Mouse (Mus musculus) neural tube, embryonic 12.5 days (tissue): Measurements from ENCODE around the gene Prkcq. TPM values are rescaled to one million over a fixed set of nuclear protein-coding genes. Genes with fewer than 3 reads are reported as not detected.
A peak's percentile ranks its signal among the peaks of the same experiment; 100 is the strongest.

Experiments used
- ATAC-seq: fragments of 200-750 bp; cut with Nextera tagmentation; 2 replicates; pipeline ENCODE4 v1.8.0; 2017; ENCODE audit warnings: low read depth, mild to moderate bottlenecking, moderate TSS enrichment, moderate library complexity; ENCODE audit not compliant: low FRiP score
- H3K27ac ChIP-seq: fragments of 300-500 bp; sonication (generic); 2 replicates; pipeline ENCODE4 v1.5.1; 2016
- H3K27me3 ChIP-seq: fragments of 300-500 bp; sonication (generic); replicated peaks from 2 replicates; pipeline ENCODE4 v1.6.1; 2016; ENCODE audit warnings: mild to moderate bottlenecking
- H3K36me3 ChIP-seq: fragments of 300-500 bp; sonication (generic); 2 replicates; pipeline ENCODE4 v1.6.1; 2016; ENCODE audit warnings: mild to moderate bottlenecking
- H3K4me1 ChIP-seq: fragments of 300-500 bp; sonication (generic); 2 replicates; pipeline ENCODE4 v1.6.1; 2016
- H3K4me2 ChIP-seq: fragments of 300-500 bp; sonication (generic); replicated peaks from 2 replicates; pipeline ENCODE4 v1.6.1; 2016; ENCODE audit warnings: mild to moderate bottlenecking
- H3K4me3 ChIP-seq: fragments of 300-500 bp; sonication (generic); 2 replicates; pipeline ENCODE4 v1.5.1; 2016
- H3K9ac ChIP-seq: fragments of 300-500 bp; sonication (generic); 2 replicates; pipeline ENCODE4 v1.6.1; 2016; ENCODE audit warnings: mild to moderate bottlenecking
- H3K9me3 ChIP-seq: fragments of 300-500 bp; sonication (generic); 2 replicates; pipeline ENCODE4 v1.6.1; 2016; ENCODE audit warnings: mild to moderate bottlenecking
- WGBS: fragments of 180-500 bp; shearing (Covaris S2); methylation state at CpG from one replicate; pipeline ENCODE4 v1.1.7; 2016; 5-methylcytosine and 5-hydroxymethylcytosine counted together
- polyA plus RNA-seq: library from polyadenylated mRNA; unstranded; fragments of >200 nt; fragmentation: Nextera tagmentation; extraction: Ambion mirVana; gene quantifications from 2 replicates; pipeline ENCODE4 v1.2.1, GENCODE M21; 2016

Prkcq gene
- polyA plus RNA-seq, 1 experiment from 2014 or later = 2.8 TPM

DNA sequence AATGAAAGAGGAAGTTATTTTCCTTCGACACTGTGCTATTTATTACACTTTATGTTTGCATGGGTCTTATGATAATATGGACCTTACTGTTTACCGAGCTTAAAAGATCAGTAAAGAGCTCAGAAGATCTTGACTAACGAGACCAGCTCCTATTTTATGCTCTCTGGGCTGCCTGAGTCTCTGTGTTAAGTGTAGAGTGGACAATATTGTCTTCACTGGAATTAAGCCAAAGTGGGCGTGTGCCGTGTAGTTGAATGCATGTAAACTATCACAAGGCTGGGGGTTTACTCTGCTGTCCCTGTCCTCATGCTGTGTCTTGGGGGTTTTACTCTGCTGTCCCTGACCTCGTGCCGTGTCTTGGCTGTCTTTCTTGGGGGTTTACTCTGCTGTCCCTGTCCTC lies 107.1 kb downstream of the Prkcq start:
- Histone ChIP-seq H3K4me1 (no peaks in the 10 kb centered on the region), H3K9ac (no peak overlapping the region), H3K4me3 (no peak overlapping the region), H3K9me3 (no peaks in the 10 kb centered on the region), H3K4me2 (no peak overlapping the region), H3K27ac (no peak overlapping the region), H3K36me3 (no peaks in the 10 kb centered on the region), H3K27me3 (no peaks in the 10 kb centered on the region)
- 84% methylated on average over 7 of the region's 7 CpGs for WGBS
- ATAC-seq = no peak

DNA sequence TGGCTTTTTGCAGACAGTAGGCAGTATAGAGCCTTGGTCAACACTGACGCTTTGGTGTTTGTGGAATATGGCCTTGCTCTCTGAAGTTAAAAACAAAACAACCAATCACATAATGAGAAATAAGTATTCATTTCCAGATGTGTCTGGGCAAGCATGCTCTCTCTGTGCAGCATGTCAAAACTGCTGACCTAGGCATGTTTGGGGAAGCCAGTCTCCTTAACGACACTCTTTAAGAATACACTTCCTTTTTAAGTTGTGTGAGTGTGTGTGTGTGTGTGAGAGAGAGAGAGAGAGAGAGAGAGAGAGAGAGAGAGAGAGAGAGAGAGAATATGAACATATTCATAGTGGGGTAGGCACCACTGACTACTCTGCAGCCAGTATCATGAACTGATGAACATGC lies 108.3 kb downstream of the Prkcq start:
- H3K9ac ChIP-seq = no peak overlapping the region
- no peak overlapping the region for H3K4me2 ChIP-seq
- no peak for ATAC-seq
- no peaks in the 10 kb centered on the region for H3K9me3 ChIP-seq
- H3K27me3 ChIP-seq = no peaks in the 10 kb centered on the region
- no peak overlapping the region for H3K27ac ChIP-seq
- H3K4me1 ChIP-seq = no peaks in the 10 kb centered on the region
- no peak overlapping the region for H3K4me3 ChIP-seq
- 83% methylated on average over 2 of the region's 2 CpGs for WGBS
- H3K36me3 ChIP-seq = no peaks in the 10 kb centered on the region

DNA sequence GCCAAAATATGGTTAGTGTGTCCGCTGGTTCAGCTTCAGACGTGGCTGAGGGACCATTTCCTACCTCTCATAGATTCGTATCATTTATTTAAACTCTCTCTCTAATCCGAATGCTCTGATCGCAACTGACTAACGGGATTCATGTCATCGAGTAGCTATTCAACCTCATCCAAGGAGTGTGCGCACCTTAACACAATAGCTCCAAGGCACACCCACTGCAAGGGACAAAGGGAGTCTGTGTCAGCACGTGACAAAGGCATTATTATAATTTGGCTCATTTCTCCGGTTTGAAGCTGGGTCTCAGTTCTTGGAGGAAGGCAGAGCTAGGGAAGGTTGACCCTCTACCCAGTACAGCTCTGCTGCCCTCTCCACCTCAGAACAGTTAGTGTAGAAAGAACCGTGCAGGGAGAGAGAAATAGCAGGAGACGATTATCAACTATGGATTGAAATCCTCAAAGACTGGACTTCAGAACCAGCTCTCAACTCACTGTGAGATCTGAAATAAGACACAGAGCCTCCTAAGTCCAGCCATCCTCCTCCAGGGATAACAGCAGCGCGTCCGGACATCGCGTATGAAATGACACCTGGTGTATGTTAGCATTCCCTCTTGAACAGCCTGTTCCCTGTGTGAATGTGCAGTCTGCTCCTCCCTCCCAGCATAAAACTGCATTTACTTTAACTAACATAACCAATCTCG lies 116.1 kb downstream of the Prkcq start:
- Histone ChIP-seq H3K4me1 (no peaks in the 10 kb centered on the region), H3K9me3 (no peaks in the 10 kb centered on the region), H3K27me3 (no peaks in the 10 kb centered on the region), H3K4me3 (no peak overlapping the region), H3K27ac (no peak overlapping the region), H3K9ac (no peak overlapping the region), H3K4me2 (no peak overlapping the region), H3K36me3 (no peaks in the 10 kb centered on the region)
- peak; percentile 70 for ATAC-seq
- 76% methylated on average over 18 of the region's 18 CpGs for WGBS

DNA sequence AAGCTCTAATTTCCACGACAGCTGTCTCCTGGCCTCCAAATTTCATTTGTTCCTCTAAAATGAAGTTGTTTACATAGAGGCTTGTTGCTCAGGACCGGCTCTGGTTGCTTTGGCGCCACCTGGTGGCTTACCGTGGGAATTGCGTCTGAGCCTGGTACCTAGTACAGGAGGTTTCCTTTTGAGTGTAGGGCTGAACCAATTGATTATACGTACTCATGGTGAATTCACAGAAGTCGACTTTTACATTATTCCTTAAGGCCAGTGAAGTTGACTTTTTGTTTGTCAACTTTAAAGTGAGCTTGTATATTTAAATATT lies 116.6 kb downstream of the Prkcq start:
- 7% methylated on average over 7 of the region's 7 CpGs for WGBS
- no peak overlapping the region for H3K27ac ChIP-seq
- H3K4me2 ChIP-seq = no peak overlapping the region

DNA sequence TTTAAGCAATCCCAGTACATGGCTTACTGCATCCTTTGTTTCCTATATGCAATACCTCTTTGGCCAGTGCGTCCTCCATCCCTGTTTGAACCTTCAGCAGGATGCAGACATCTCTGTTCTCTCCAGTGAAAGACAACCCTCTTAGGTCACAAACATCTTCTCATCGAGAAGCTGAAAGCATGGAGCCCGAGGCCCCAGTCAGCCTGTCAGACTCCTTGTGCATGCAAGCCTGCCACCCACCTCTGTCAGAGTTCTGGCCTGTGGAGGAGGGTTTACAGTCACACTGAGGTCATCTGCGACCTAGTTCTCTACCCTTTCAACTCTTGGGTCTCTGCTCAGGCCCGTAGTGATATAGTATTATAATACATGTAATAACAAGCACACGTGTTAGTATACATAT lies 119.0 kb downstream of the Prkcq start:
- Histone ChIP-seq H3K9ac (no peak overlapping the region), H3K27me3 (no peaks in the 10 kb centered on the region), H3K27ac (no peak overlapping the region), H3K4me2 (no peak overlapping the region), H3K36me3 (no peaks in the 10 kb centered on the region), H3K4me1 (no peaks in the 10 kb centered on the region), H3K9me3 (no peaks in the 10 kb centered on the region), H3K4me3 (no peak overlapping the region)
- ATAC-seq = no peak
- WGBS = 90% methylated on average over 6 of the region's 6 CpGs

More for the DNA sequence above, 116.6 kb downstream of the Prkcq start:
- ATAC-seq = peak; percentile 83
- no peak overlapping the region for H3K4me3 ChIP-seq
- H3K9ac ChIP-seq = no peak overlapping the region
- no peaks in the 10 kb centered on the region for H3K4me1 ChIP-seq
- no peaks in the 10 kb centered on the region for H3K9me3 ChIP-seq
- H3K27me3 ChIP-seq = no peaks in the 10 kb centered on the region
- H3K36me3 ChIP-seq = no peaks in the 10 kb centered on the region

DNA sequence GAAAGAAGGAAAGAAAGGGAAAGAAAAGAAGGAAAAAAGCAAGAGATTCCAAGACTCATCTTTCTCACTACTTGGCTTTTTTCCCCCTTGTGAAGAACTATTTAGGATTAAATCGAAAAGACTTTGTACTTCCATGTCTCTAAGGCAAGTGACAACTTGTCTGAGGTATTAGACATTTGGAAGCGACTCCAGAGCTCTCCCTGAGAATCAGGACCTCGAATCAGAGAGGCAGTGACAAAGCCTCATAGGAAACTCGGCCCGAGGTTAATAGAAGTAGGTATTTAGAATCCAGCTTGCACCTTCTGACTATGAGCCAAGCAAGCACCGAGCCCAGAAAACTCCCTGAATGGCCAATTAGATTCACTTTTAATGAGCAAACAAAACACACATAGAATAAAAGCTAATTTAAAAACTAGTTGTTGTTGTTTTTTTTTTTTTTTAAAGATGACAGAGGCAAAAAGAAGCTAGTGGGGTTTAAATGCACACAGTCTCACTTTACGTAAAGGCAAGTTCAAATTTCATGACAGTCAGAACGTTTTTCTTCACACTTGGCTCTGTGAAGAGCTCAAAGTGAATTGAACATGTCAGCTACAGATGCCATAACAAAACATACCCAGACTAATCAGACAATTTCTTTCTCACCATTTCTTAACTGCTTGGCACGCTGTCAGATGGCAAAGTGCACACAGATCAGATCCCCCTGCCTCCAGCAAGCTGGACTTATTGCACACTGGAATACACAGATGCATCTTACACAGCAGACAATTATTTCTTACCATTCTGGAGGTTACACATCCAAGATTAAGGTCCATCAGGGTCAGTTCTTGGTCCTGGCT lies 119.9 kb downstream of the Prkcq start:
- Histone ChIP-seq H3K36me3 (no peaks in the 10 kb centered on the region), H3K4me3 (no peak overlapping the region), H3K9ac (no peak overlapping the region), H3K9me3 (no peaks in the 10 kb centered on the region), H3K27me3 (no peaks in the 10 kb centered on the region), H3K4me2 (no peak overlapping the region), H3K4me1 (no peaks in the 10 kb centered on the region), H3K27ac (no peak overlapping the region)
- WGBS = 84% methylated on average over 9 of the region's 9 CpGs
- no peak for ATAC-seq

DNA sequence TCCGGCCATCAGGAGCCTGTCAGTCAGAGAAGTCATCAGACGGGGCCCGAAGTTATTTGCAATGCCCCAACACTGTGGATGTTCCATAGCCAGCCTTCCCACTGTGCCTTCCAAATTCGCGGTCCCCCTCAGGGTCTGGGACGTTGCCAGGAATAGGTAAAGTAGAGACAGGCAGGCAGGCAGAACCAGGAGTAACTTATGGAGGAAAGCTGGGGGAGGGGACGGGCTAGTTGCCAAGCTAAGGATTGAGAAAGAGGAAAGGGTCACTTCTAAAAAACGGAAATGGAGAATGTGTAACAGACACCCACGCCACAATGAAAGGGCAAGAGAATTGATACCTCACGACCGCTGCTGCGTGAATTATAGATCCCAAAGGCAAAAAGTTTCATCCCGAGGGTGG lies 121.2 kb downstream of the Prkcq start:
- 86% methylated on average over 13 of the region's 13 CpGs for WGBS
- Histone ChIP-seq H3K9ac (no peak overlapping the region), H3K9me3 (no peaks in the 10 kb centered on the region), H3K27ac (no peak overlapping the region), H3K4me3 (no peak overlapping the region), H3K27me3 (no peaks in the 10 kb centered on the region), H3K36me3 (no peaks in the 10 kb centered on the region), H3K4me2 (no peak overlapping the region), H3K4me1 (no peaks in the 10 kb centered on the region)
- no peak for ATAC-seq

GRCm38 (mm10) chr2:11294643-11295191 lies 122.8 kb downstream of the Prkcq start:
- WGBS = 82% methylated on average over 5 of the region's 5 CpGs
- Histone ChIP-seq H3K27me3 (no peaks in the 10 kb centered on the region), H3K9ac (no peak overlapping the region), H3K36me3 (no peaks in the 10 kb centered on the region), H3K4me2 (no peak overlapping the region), H3K4me3 (no peak overlapping the region), H3K4me1 (no peaks in the 10 kb centered on the region), H3K27ac (no peak overlapping the region), H3K9me3 (no peaks in the 10 kb centered on the region)
- ATAC-seq = no peak

DNA sequence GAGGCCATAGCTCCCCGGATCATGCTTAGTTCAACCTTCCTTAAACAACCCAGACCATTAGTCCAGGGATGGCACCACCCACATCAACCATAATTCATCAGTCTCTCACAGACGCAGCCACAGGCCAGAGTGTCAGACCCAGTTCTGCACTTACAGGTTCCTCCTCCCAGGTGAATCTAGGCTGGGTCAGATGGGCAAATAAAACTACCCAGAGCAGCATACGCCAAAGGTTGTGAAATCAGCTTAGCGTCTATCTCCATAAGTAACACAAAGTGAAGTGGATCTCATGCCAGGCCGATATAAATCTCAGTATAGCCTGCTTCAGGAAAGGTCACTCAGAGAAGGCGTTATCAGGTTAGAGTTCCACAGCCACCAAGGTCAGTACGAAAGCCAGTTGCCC lies 126.9 kb downstream of the Prkcq start:
- no peak overlapping the region for H3K27ac ChIP-seq
- H3K9ac ChIP-seq = no peak overlapping the region
- H3K4me1 ChIP-seq = no peaks in the 10 kb centered on the region
- ATAC-seq = no peak
- WGBS = 93% methylated on average over 7 of the region's 7 CpGs
- H3K4me2 ChIP-seq = no peak overlapping the region
- no peak overlapping the region for H3K4me3 ChIP-seq
- H3K36me3 ChIP-seq = no peaks in the 10 kb centered on the region
- no peaks in the 10 kb centered on the region for H3K27me3 ChIP-seq
- H3K9me3 ChIP-seq = no peaks in the 10 kb centered on the region

DNA sequence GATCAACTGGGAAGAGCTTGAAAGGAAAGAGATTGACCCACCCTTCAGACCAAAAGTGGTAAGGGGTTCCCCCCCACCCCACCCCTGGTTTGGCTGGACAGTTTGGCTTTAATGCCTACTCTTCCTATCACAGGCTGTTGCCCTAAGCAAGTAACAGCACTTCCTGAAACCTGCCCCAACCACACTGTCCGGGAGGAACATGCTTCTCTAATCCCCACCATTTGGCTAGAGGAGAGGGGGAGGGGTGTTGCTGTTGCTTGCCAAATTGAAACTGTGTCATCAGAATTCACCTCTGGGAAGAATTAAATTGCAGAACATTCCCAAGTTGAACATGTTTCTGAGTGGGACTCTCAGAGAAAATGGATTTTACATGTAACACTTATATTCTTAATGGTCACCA lies 127.5 kb downstream of the Prkcq start:
- 62% methylated on average over 1 of the region's 1 CpGs for WGBS
- no peak for ATAC-seq
- no peak overlapping the region for H3K4me2 ChIP-seq

GRCm38 (mm10) chr2:11300362-11300761 lies 128.5 kb downstream of the Prkcq start:
- Histone ChIP-seq H3K4me3 (no peak overlapping the region), H3K9me3 (no peaks in the 10 kb centered on the region), H3K36me3 (no peaks in the 10 kb centered on the region), H3K4me1 (no peaks in the 10 kb centered on the region), H3K27ac (no peak overlapping the region), H3K9ac (no peak overlapping the region), H3K27me3 (no peaks in the 10 kb centered on the region), H3K4me2 (no peak overlapping the region)
- 89% methylated on average over 6 of the region's 6 CpGs for whole genome bisulfite sequencing
- ATAC-seq = no peak

More for the DNA sequence above, 127.5 kb downstream of the Prkcq start:
- Histone ChIP-seq H3K27me3 (no peaks in the 10 kb centered on the region), H3K27ac (no peak overlapping the region), H3K36me3 (no peaks in the 10 kb centered on the region), H3K9me3 (no peaks in the 10 kb centered on the region), H3K4me1 (no peaks in the 10 kb centered on the region), H3K4me3 (no peak overlapping the region), H3K9ac (no peak overlapping the region)

DNA sequence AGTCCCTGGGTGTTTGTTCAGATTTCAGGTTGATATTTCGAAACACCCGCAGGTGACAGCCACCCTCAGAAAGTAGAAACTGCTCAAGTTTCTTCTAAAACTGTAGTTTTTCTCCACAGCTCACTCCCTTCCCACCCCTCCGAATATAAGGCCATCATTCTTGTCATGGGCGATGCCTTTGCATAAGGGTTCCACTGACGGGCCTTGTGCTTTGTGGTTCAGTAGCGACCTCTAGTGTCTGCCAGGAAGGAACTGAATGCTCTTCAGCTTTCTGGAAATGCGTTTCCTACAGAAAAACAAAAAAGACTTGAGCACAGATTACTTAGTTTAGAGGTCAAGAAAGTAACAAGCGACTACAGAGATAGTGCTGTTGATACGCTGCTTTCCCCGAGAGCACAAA lies 148.3 kb downstream of the Prkcq start:
- no peaks in the 10 kb centered on the region for H3K36me3 ChIP-seq
- WGBS = 42% methylated on average over 10 of the region's 10 CpGs
- H3K9ac ChIP-seq = no peak overlapping the region
- no peaks in the 10 kb centered on the region for H3K27me3 ChIP-seq
- H3K4me3 ChIP-seq = no peak overlapping the region
- H3K4me2 ChIP-seq = no peak overlapping the region
- no peak overlapping the region for H3K27ac ChIP-seq
- no peaks in the 10 kb centered on the region for H3K9me3 ChIP-seq
- no peaks in the 10 kb centered on the region for H3K4me1 ChIP-seq
- no peak for ATAC-seq
